Mouse (Mus musculus): ENCODE results near the gene Ptk7.

Ptk7 gene

GRCm38 (mm10) chr17:46555673-46556583 lies 73.4 kb downstream of the Ptk7 start, which contains the start of gene Srf:
TSS of gene Srf (minus strand) at chr17:46556175.
- DNase-seq (ENCODE audit: low spot score), result peak; percentile 98

- DNase-seq (ENCODE audit: low spot score), result peak; percentile 21
These were observed 74.2 kb downstream of the Ptk7 start for GRCm38 (mm10) chr17:46554977-46555672.

GRCm38 (mm10) chr17:46554646-46554976 lies 74.7 kb downstream of the Ptk7 start:
- peak; percentile 51 for DNase-seq (ENCODE audit: low spot score)

GRCm38 (mm10) chr17:46553926-46554325 lies 75.4 kb downstream of the Ptk7 start:
- no peak for DNase-seq (ENCODE audit: low spot score)

- no peak for DNase-seq (ENCODE audit: low spot score)
These were observed 75.8 kb downstream of the Ptk7 start for GRCm38 (mm10) chr17:46553469-46553868.

GRCm38 (mm10) chr17:46552841-46553423 lies 76.4 kb downstream of the Ptk7 start:
- DNase-seq (ENCODE audit: low spot score), result peak; percentile 98

GRCm38 (mm10) chr17:46552151-46552550 lies 77.2 kb downstream of the Ptk7 start:
- DNase-seq (ENCODE audit: low spot score), result no peak

GRCm38 (mm10) chr17:46551369-46551768 lies 77.9 kb downstream of the Ptk7 start:
- no peak for DNase-seq (ENCODE audit: low spot score)

- DNase-seq (ENCODE audit: low spot score), result no peak
These were observed 78.4 kb downstream of the Ptk7 start for GRCm38 (mm10) chr17:46550904-46551303.

- DNase-seq (ENCODE audit: low spot score), result no peak
These were observed 79.7 kb downstream of the Ptk7 start for GRCm38 (mm10) chr17:46549642-46550041.

- no peak for DNase-seq (ENCODE audit: low spot score)
These were observed 80.1 kb downstream of the Ptk7 start for GRCm38 (mm10) chr17:46549193-46549592.

GRCm38 (mm10) chr17:46548741-46549140 lies 80.6 kb downstream of the Ptk7 start:
- no peak for DNase-seq (ENCODE audit: low spot score)

- DNase-seq (ENCODE audit: low spot score), result no peak
These were observed 81.4 kb downstream of the Ptk7 start for GRCm38 (mm10) chr17:46547923-46548322.

- DNase-seq (ENCODE audit: low spot score), result no peak
These were observed 82.3 kb downstream of the Ptk7 start for GRCm38 (mm10) chr17:46546995-46547394.

- no peak for DNase-seq (ENCODE audit: low spot score)
These were observed 82.7 kb downstream of the Ptk7 start for GRCm38 (mm10) chr17:46546591-46546990.

GRCm38 (mm10) chr17:46545813-46546564 lies 83.3 kb downstream of the Ptk7 start, which contains the start of gene Cul9:
TSS of gene Cul9 (minus strand) at chr17:46546388.
- DNase-seq (ENCODE audit: low spot score), result no peak

GRCm38 (mm10) chr17:46543661-46544060 lies 85.6 kb downstream of the Ptk7 start:
- DNase-seq (ENCODE audit: low spot score), result no peak

GRCm38 (mm10) chr17:46525579-46526307 lies 103.6 kb downstream of the Ptk7 start:
- peak; percentile 40 for DNase-seq (ENCODE audit: low spot score)

GRCm38 (mm10) chr17:46525065-46525464 lies 104.2 kb downstream of the Ptk7 start:
- no peak for DNase-seq (ENCODE audit: low spot score)

- no peak for DNase-seq (ENCODE audit: low spot score)
These were observed 107.2 kb downstream of the Ptk7 start for GRCm38 (mm10) chr17:46521963-46522668.

- no peak for DNase-seq (ENCODE audit: low spot score)
These were observed 108.1 kb downstream of the Ptk7 start for GRCm38 (mm10) chr17:46521174-46521573.

All from adipocyte (in vitro differentiated cells).